ENCODE assay signal across 8 mouse cellular contexts in genomic region chr1:52817813-52818147, GRCm38 (mm10). TPM values are rescaled to one million over a fixed set of nuclear protein-coding genes. Genes with fewer than 3 reads are reported as not detected.
DNase-seq lines count a peak whose midpoint lies in the region; ATAC-seq and TF ChIP-seq lines count a peak whose summit lies in the region.

No protein-coding gene starts in this region.

- peak overlapping the region; percentile 96 for H3K27ac ChIP-seq in layer of hippocampus, adult 2 months
- H3K27ac ChIP-seq in embryonic facial prominence, embryonic 14.5 days (replicated peaks; ENCODE audit: low read depth, low read length) = peak overlapping the region; percentile 84
- H3K27ac ChIP-seq in intestine, embryonic 16.5 days (ENCODE audit: low read length) = peak overlapping the region; percentile 38; the same call in 1 of the 2 replicates
- no peak overlapping the region for H3K27ac ChIP-seq in neural tube, embryonic 12.5 days

- peaks cover 7% of the 10 kb centered on the region for H3K4me1 ChIP-seq in embryonic facial prominence, embryonic 14.5 days (ENCODE audit: control insufficient read depth, insufficient read depth, low read length)
- H3K4me1 ChIP-seq in intestine, embryonic 16.5 days (ENCODE audit: control insufficient read depth, insufficient read depth, low read length) = peaks cover 11% of the 10 kb centered on the region
- no peaks in the 10 kb centered on the region for H3K4me1 ChIP-seq in neural tube, embryonic 12.5 days

- H3K4me3 ChIP-seq in layer of hippocampus, adult 2 months = peak overlapping the region; percentile 76
- H3K4me3 ChIP-seq in embryonic facial prominence, embryonic 14.5 days (ENCODE audit: low read depth, low read length) = peak overlapping the region; percentile 53
- peak overlapping the region; percentile 70 for H3K4me3 ChIP-seq in intestine, embryonic 16.5 days (ENCODE audit: low read length)
- H3K4me3 ChIP-seq in neural tube, embryonic 12.5 days = peak overlapping the region; percentile 75

- ATAC-seq in embryonic facial prominence, embryonic 14.5 days (ENCODE audit: low read depth) = no peak
- no peak for ATAC-seq in intestine, embryonic 16.5 days
- ATAC-seq in neural tube, embryonic 12.5 days (ENCODE audit: low FRiP score, low read depth) = no peak

- H3K36me3 ChIP-seq in embryonic facial prominence, embryonic 14.5 days (ENCODE audit: control insufficient read depth, insufficient read depth, low read length) = no peaks in the 10 kb centered on the region
- no peaks in the 10 kb centered on the region for H3K36me3 ChIP-seq in intestine, embryonic 16.5 days (ENCODE audit: control insufficient read depth, insufficient read depth, low read length)
- no peaks in the 10 kb centered on the region for H3K36me3 ChIP-seq in neural tube, embryonic 12.5 days

- peak overlapping the region; percentile 79 for H3K4me2 ChIP-seq in embryonic facial prominence, embryonic 14.5 days (ENCODE audit: low read depth, low read length)
- peak overlapping the region; percentile 69 for H3K4me2 ChIP-seq in intestine, embryonic 16.5 days (ENCODE audit: low read depth, low read length)
- peak overlapping the region; percentile 89 for H3K4me2 ChIP-seq in neural tube, embryonic 12.5 days (replicated peaks)

- H3K9me3 ChIP-seq in embryonic facial prominence, embryonic 14.5 days (ENCODE audit: control insufficient read depth, low read length) = no peaks in the 10 kb centered on the region
- H3K9me3 ChIP-seq in intestine, embryonic 16.5 days (ENCODE audit: control insufficient read depth, low read length) = no peaks in the 10 kb centered on the region
- no peaks in the 10 kb centered on the region for H3K9me3 ChIP-seq in neural tube, embryonic 12.5 days

- 3% methylated on average over 4 of the region's 7 CpGs for WGBS in embryonic facial prominence, embryonic 14.5 days
- 6% methylated on average over 7 of the region's 7 CpGs for WGBS in intestine, embryonic 16.5 days
- WGBS in neural tube, embryonic 12.5 days = 4% methylated on average over 7 of the region's 7 CpGs

- DNase-seq in layer of hippocampus, adult 2 months (ENCODE audit: low spot score in 2 of 2) = no peak
- no peak for DNase-seq in layer of hippocampus, adult 9-11 months
- DNase-seq in embryonic facial prominence, embryonic 14.5 days (ENCODE audit: low spot score) = no peak
- DNase-seq in adrenal gland, postnatal 14 days = no peak
- no peak for DNase-seq in thymus, postnatal 25 days
- DNase-seq in testis, postnatal 10 days (ENCODE audit: low spot score) = no peak

- H3K9ac ChIP-seq in embryonic facial prominence, embryonic 14.5 days (ENCODE audit: low read depth, low read length) = peak overlapping the region; percentile 79
- H3K9ac ChIP-seq in intestine, embryonic 16.5 days (ENCODE audit: low read depth, low read length) = peak overlapping the region; percentile 82
- H3K9ac ChIP-seq in neural tube, embryonic 12.5 days = peak overlapping the region; percentile 83

- no peaks in the 10 kb centered on the region for H3K27me3 ChIP-seq in embryonic facial prominence, embryonic 14.5 days (replicated peaks; ENCODE audit: control insufficient read depth, insufficient read depth, low read length)
- no peaks in the 10 kb centered on the region for H3K27me3 ChIP-seq in intestine, embryonic 16.5 days (replicated peaks; ENCODE audit: control insufficient read depth, insufficient read depth, low read length)
- H3K27me3 ChIP-seq in neural tube, embryonic 12.5 days (replicated peaks) = no peaks in the 10 kb centered on the region

- no peak for TF ChIP-seq CTCF in layer of hippocampus, adult 2 months (conservative IDR thresholded peaks at IDR 0.05)

RNA-seq across cellular contexts. Expression of gene Inpp1, which starts 0.3 kb away (rescaled TPM):
- total RNA-seq in layer of hippocampus, adult 2 months (2021) = 10 to 100 TPM; 37.9 to 39.0 TPM
- 15.3 and 16.3 TPM in 2 replicates for polyA plus RNA-seq in embryonic facial prominence, embryonic 14.5 days (2014; fragmentation: Nextera tagmentation; extraction: Ambion mirVana)
- polyA plus RNA-seq in intestine, embryonic 16.5 days (2015; fragmentation: Nextera tagmentation; extraction: Ambion mirVana) = 17.7 and 18.8 TPM in 2 replicates
- 20.4 and 21.2 TPM in 2 replicates for polyA plus RNA-seq in neural tube, embryonic 12.5 days (2016; fragmentation: Nextera tagmentation; extraction: Ambion mirVana)
- total RNA-seq in adrenal gland, postnatal 14 days (2021) = 33.2 and 36.4 TPM in 2 replicates

RNA-seq across cellular contexts. Expression of gene Hibch, which starts 26.9 kb away (rescaled TPM):
- 10 to 100 TPM; 17.4 to 18.0 TPM for total RNA-seq in layer of hippocampus, adult 2 months (2021)
- 25.0 and 25.9 TPM in 2 replicates for polyA plus RNA-seq in embryonic facial prominence, embryonic 14.5 days (2014; fragmentation: Nextera tagmentation; extraction: Ambion mirVana)
- polyA plus RNA-seq in intestine, embryonic 16.5 days (2015; fragmentation: Nextera tagmentation; extraction: Ambion mirVana) = 25.5 and 26.3 TPM in 2 replicates
- polyA plus RNA-seq in neural tube, embryonic 12.5 days (2016; fragmentation: Nextera tagmentation; extraction: Ambion mirVana) = 30.5 and 33.1 TPM in 2 replicates
- total RNA-seq in adrenal gland, postnatal 14 days (2021) = 109 and 120 TPM in 2 replicates
